Mouse (Mus musculus) olfactory bulb, adult 2 months (tissue): Measurements from ENCODE around the gene Me1.

ENCODE experiments used
- CTCF ChIP-seq: fragments of 200-500 bp; IDR thresholded peaks from 2 replicates; pipeline ENCODE4 v1.5.1; 2012; ENCODE audit warnings: low read depth, mild to moderate bottlenecking, low read length, moderate library complexity; ENCODE audit not compliant: insufficient read depth
- POLR2A ChIP-seq: fragments of 200-500 bp; IDR thresholded peaks from 2 replicates; pipeline ENCODE4 v1.6.1; 2012; ENCODE audit warnings: mild to moderate bottlenecking, low read depth, low read length, moderate library complexity; ENCODE audit not compliant: insufficient read depth

DNA sequence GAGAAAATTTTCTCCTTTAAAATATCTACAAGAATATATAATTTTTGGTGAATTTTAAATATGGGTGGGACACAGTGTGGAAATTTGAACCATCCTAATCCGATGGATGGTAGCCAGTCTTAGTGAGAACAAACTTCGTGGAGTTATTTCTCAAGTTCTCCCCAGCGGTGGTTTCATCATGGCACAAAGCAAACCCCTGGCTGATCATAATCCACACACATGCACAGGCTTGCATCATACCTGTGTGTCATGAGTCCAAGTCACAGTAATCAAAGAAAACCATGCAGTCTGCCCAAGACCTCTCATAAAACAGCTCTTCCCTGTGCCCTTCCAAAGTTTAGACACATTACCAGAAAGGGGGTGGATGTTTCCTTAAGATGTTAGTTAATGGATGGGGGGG lies 34.1 kb upstream of the Me1 start:
- TF ChIP-seq CTCF (no peak), POLR2A (no peak)
